Mouse (Mus musculus) kidney, adult 2 months (tissue): ENCODE measurements around the gene Crat.

Experiments
- CTCF ChIP-seq: fragments of 200-500 bp; conservative IDR thresholded peaks from 2 replicates; pipeline ENCODE4 v1.5.1; 2011; ENCODE audit warnings: low read depth, mild to moderate bottlenecking, control low read depth, low read length, moderate library complexity, mixed read lengths; ENCODE audit not compliant: insufficient read depth, insufficient read length
- POLR2A ChIP-seq: fragments of 200-500 bp; IDR thresholded peaks from one replicate; pipeline ENCODE4 v1.6.1; 2011; ENCODE audit warnings: low read depth, low read length, control low read depth

- TF ChIP-seq CTCF (no peak), POLR2A (no peak)
Observed at GRCm38 (mm10) chr2:30392577-30393369, 22.8 kb downstream of the Crat start.
